Mouse (Mus musculus): Measurements from ENCODE around the gene Efcab11. TPM values are rescaled to one million over a fixed set of nuclear protein-coding genes. Genes with fewer than 3 reads are reported as not detected.

Gene Efcab11
- total and polyA plus RNA-seq, 3 experiments: 7.9 to 12.2 (median 8.0) TPM

DNA sequence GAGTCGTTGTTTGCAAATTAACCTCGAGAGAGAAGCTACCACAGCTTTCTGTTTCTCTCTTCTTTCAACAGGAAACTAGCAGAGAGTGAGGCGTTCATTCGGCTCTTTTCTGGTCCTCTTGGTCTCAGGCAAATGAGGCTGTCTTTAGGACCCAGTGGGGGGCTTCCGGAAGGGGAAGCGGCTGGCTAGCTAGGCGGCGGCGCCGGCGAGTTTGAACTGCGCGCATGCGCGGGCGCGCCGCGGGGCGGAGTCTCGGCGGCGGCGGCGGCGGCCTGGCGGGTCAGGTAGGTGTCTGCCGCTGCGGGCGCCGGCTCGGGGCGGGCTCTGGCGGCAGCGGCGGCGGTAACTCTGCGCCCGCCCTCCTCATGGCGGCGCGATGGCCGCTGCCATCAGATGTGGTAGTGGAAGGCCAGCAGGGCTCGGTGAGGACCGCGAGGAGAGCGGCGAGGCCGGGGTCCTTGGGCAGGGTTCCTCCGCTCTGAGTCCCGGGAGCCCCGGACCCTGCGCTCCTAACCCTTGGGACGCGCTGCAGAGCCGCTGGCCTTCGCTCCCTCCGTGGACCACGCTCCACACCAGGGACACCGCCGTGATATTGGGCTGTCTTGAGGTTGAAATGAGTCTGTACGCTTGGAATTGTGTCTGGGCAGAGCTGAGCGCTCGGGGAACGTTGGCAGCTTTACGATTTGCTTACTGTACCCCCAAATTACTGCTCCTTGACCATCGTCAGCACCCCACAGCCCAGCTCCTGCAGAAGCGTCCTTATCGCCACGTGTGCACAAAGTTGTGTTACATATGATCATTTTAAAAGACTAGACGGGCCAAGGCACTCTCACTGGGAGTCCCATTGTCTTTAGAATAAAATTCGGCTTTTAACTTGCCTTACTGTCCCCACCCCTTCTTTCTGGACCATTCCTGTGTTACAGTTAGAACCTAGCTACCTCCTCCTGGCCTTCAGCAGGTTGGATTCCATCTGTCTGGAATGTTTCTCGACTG is at the start of gene Efcab11, which contains the start of gene Tdp1 (continued):
- no peak for TF ChIP-seq RAD21 (IDR thresholded peaks at IDR 0.05; ENCODE audit: low read depth, low read length)

GRCm38 (mm10) chr12:99933630-99934029 is 49.4 kb upstream of the Efcab11 start:
- peaks cover 21 to 82% of the 10 kb centered on the region in 2 experiments for H3K36me3 ChIP-seq (replicated peaks in 1 of 2; ENCODE audit: control insufficient read depth in 1 of 2, insufficient read depth in 1 of 2, low read length in 1 of 2)

DNA sequence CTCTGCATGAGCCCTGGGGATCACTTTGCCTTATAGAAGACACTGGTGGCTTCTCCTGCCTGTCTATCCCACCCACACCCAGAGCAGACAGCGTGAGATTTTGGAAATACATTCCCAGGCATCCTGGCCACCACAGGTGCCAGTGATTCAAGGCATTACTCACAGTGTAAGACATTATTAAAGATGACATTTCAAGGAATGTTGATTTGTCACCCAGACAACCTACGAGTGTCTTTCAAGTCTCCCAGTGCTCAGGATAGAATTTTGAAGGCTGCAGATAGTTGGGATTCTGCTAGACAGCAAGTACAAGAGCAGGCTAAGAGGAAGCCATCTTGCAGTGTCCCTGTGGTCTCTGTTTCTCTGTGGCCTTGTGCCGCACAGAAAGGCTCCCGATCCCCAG is 48.0 kb upstream of the Efcab11 start:
- TF ChIP-seq ETS1 (conservative IDR thresholded peaks at IDR 0.05; ENCODE audit: low read depth, low read length): no peak
- no peak for TF ChIP-seq POLR2AphosphoS2 (IDR thresholded peaks at IDR 0.05; ENCODE audit: low read depth, low read length)
- TF ChIP-seq ZKSCAN1 (IDR thresholded peaks at IDR 0.05; ENCODE audit: borderline replicate concordance, low read depth, low read length): no peak
- TF ChIP-seq UBTF (IDR thresholded peaks at IDR 0.05; ENCODE audit: low read depth, low read length): no peak
- TF ChIP-seq NRF1 (IDR thresholded peaks at IDR 0.05; ENCODE audit: low read depth, low read length): no peak
- TF ChIP-seq USF2 (conservative IDR thresholded peaks at IDR 0.05; ENCODE audit: low read depth, low read length): no peak
- no peak for TF ChIP-seq ELF1 (IDR thresholded peaks at IDR 0.05; ENCODE audit: low read depth, low read length)
- TF ChIP-seq MEF2A (IDR thresholded peaks at IDR 0.05; ENCODE audit: borderline replicate concordance, low read depth, low read length): no peak
- TF ChIP-seq ZMIZ1 (IDR thresholded peaks at IDR 0.05; ENCODE audit: low read depth, low read length): no peak
- Histone ChIP-seq H3K9ac (ENCODE audit: insufficient read depth, low read depth) (no peak overlapping the region), H3K27ac (ENCODE audit: insufficient read depth, low read depth) (no peak overlapping the region), H3K4me3 (replicated peaks in 1 of 3; ENCODE audit: low read depth in 2 of 3, low read length in 2 of 3, poor library complexity in 1 of 3) (no peak overlapping the region), H3K79me2 (replicated peaks; ENCODE audit: control insufficient read depth, extremely low read depth, insufficient read depth, poor library complexity, severe bottlenecking) (no peaks in the 10 kb centered on the region), H3K4me1 (ENCODE audit: control insufficient read depth in 1 of 2, insufficient read depth in 2 of 2) (no peaks in the 10 kb centered on the region), H3K9me3 (replicated peaks; ENCODE audit: low read length) (no peaks in the 10 kb centered on the region), H3K27me3 (replicated peaks) (no peaks in the 10 kb centered on the region), H3K4me2 (ENCODE audit: insufficient read depth, low read depth, poor library complexity, severe bottlenecking) (no peak overlapping the region), H3K36me3 (replicated peaks in 1 of 2; ENCODE audit: control insufficient read depth in 1 of 2, insufficient read depth in 1 of 2, low read length in 1 of 2) (peaks cover 21 to 80% of the 10 kb centered on the region in 2 experiments)
- in situ Hi-C loops (cut with MboI; ENCODE audit: low pct_ligation_motif_present, low pct_unique_long_range_greater_than_20kb, low sequenced_read_pairs) (no loop called here), dilution Hi-C loops (cut with MboI; ENCODE audit: extremely low pct_ligation_motif_present, extremely low pct_unique_long_range_greater_than_20kb, low sequenced_read_pairs) (no loop called here)
- DNase-seq (ENCODE audit: extremely low read depth): no peak

More at GRCm38 (mm10) chr12:99933630-99934029, 49.4 kb upstream of the Efcab11 start:
- Histone ChIP-seq H3K4me3 (replicated peaks in 1 of 3; ENCODE audit: low read depth in 2 of 3, low read length in 2 of 3, poor library complexity in 1 of 3) (no peak overlapping the region), H3K27ac (ENCODE audit: insufficient read depth, low read depth) (no peak overlapping the region), H3K79me2 (replicated peaks; ENCODE audit: control insufficient read depth, extremely low read depth, insufficient read depth, poor library complexity, severe bottlenecking) (no peaks in the 10 kb centered on the region), H3K27me3 (replicated peaks) (no peaks in the 10 kb centered on the region), H3K9me3 (replicated peaks; ENCODE audit: low read length) (no peaks in the 10 kb centered on the region), H3K9ac (ENCODE audit: insufficient read depth, low read depth) (no peak overlapping the region), H3K4me2 (ENCODE audit: insufficient read depth, low read depth, poor library complexity, severe bottlenecking) (no peak overlapping the region), H3K4me1 (ENCODE audit: control insufficient read depth in 1 of 2, insufficient read depth in 2 of 2) (no peaks in the 10 kb centered on the region)
- dilution Hi-C loops (cut with MboI; ENCODE audit: extremely low pct_ligation_motif_present, extremely low pct_unique_long_range_greater_than_20kb, low sequenced_read_pairs): no loop called here
- no peak for TF ChIP-seq TCF12 (IDR thresholded peaks at IDR 0.05; ENCODE audit: low read depth, low read length)
- TF ChIP-seq SMC3 (IDR thresholded peaks at IDR 0.05; ENCODE audit: low read depth, low read length): no peak
- TF ChIP-seq KAT2A (IDR thresholded peaks at IDR 0.05; ENCODE audit: insufficient replicate concordance, low read length): no peak
- no peak for TF ChIP-seq MAFK (IDR thresholded peaks at IDR 0.05; ENCODE audit: insufficient replicate concordance, low read length)
- TF ChIP-seq MXI1 (IDR thresholded peaks at IDR 0.05; ENCODE audit: low read depth, low read length): no peak
- no peak for TF ChIP-seq USF1 (IDR thresholded peaks at IDR 0.05; ENCODE audit: low read depth, low read length)
- TF ChIP-seq JUND (conservative IDR thresholded peaks at IDR 0.05; ENCODE audit: low read depth, low read length): no peak
- no peak for TF ChIP-seq RCOR1 (conservative IDR thresholded peaks at IDR 0.05; ENCODE audit: low read depth, low read length)
- no peak for TF ChIP-seq ZMIZ1 (IDR thresholded peaks at IDR 0.05; ENCODE audit: low read depth, low read length)
- no peak for TF ChIP-seq USF2 (conservative IDR thresholded peaks at IDR 0.05; ENCODE audit: low read depth, low read length)
- no peak for TF ChIP-seq PAX5 (IDR thresholded peaks at IDR 0.05; ENCODE audit: low read length)
- no peak for TF ChIP-seq ELF1 (IDR thresholded peaks at IDR 0.05; ENCODE audit: low read depth, low read length)
- no peak for TF ChIP-seq NRF1 (IDR thresholded peaks at IDR 0.05; ENCODE audit: low read depth, low read length)
- no peak for TF ChIP-seq UBTF (IDR thresholded peaks at IDR 0.05; ENCODE audit: low read depth, low read length)
- no peak for TF ChIP-seq SIN3A (IDR thresholded peaks at IDR 0.05; ENCODE audit: low read length)
- no peak for TF ChIP-seq MAZ (IDR thresholded peaks at IDR 0.05; ENCODE audit: low read depth, low read length)
- TF ChIP-seq NELFE (IDR thresholded peaks at IDR 0.05; ENCODE audit: low read depth, low read length): no peak
- no peak for DNase-seq (ENCODE audit: extremely low read depth)
- in situ Hi-C loops (cut with MboI; ENCODE audit: low pct_ligation_motif_present, low pct_unique_long_range_greater_than_20kb, low sequenced_read_pairs): no loop called here
